Mouse (Mus musculus) midbrain, embryonic 10.5 days (tissue): Measurements from ENCODE around the gene Hnf1b. TPM values are rescaled to one million over a fixed set of nuclear protein-coding genes. Genes with fewer than 3 reads are reported as not detected.

Experiments used
- DNase-seq: peaks from one replicate; pipeline ENCODE4 v3.0.0-alpha.2; 2017; ENCODE audit warnings: low spot score
- H3K27ac ChIP-seq: fragments of 300-500 bp; sonication (generic); replicated peaks from 2 replicates; pipeline ENCODE4 v1.5.1; 2016; ENCODE audit warnings: mild to moderate bottlenecking
- H3K27me3 ChIP-seq: fragments of 300-500 bp; sonication (generic); 2 replicates; pipeline ENCODE4 v1.6.1; 2016; ENCODE audit warnings: low read depth, mild to moderate bottlenecking; ENCODE audit not compliant: poor library complexity, severe bottlenecking
- H3K36me3 ChIP-seq: fragments of 300-500 bp; sonication (generic); 2 replicates; pipeline ENCODE4 v1.6.1; 2016; ENCODE audit warnings: mild to moderate bottlenecking, moderate library complexity
- H3K4me1 ChIP-seq: fragments of 300-500 bp; sonication (generic); 2 replicates; pipeline ENCODE4 v1.6.1; 2016
- H3K4me3 ChIP-seq: fragments of 300-500 bp; sonication (generic); 2 replicates; pipeline ENCODE4 v1.5.1; 2016; ENCODE audit warnings: mild to moderate bottlenecking, moderate library complexity
- H3K9me3 ChIP-seq: fragments of 300-500 bp; sonication (generic); replicated peaks from 2 replicates; pipeline ENCODE4 v1.6.1; 2016; ENCODE audit warnings: mild to moderate bottlenecking
- WGBS: fragments of 180-500 bp; shearing (Covaris S2); methylation state at CpG from one replicate; pipeline ENCODE4 v1.1.7; 2016; 5-methylcytosine and 5-hydroxymethylcytosine counted together
- polyA plus RNA-seq: library from polyadenylated mRNA; unstranded; fragments of >200 nt; fragmentation: Nextera tagmentation; extraction: Ambion mirVana; gene quantifications from 2 replicates; pipeline ENCODE4 v1.2.1, GENCODE M21; 2016

Gene Hnf1b
- polyA plus RNA-seq, 1 experiment from 2014 or later = not detected

DNA sequence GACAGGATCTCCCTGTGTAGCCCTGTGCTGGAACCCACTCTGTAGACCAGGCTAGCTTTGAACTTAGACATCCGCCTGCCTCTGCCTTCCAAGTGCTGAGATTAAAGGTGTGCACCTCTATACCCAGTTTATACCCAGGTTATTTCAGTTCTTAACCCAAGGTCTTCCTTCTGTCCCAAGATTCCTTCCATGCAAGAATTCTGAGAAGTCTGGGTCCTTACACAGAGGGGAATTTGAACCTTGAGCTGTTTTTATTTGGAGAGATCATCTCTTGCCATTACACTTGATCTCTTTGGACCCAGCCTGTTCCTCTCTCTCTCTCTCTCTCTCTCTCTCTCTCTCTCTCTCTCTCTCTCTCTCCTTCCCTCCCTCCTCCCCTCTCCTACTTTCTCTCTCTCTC, 7.4 kb downstream of the Hnf1b start:
- peaks cover 12% of the 10 kb centered on the region for H3K4me1 ChIP-seq
- 57% methylated on average over 1 of the region's 1 CpGs for WGBS
- no peak overlapping the region for H3K4me3 ChIP-seq
- peaks cover 100% of the 10 kb centered on the region for H3K27me3 ChIP-seq
- no peaks in the 10 kb centered on the region for H3K9me3 ChIP-seq
- H3K27ac ChIP-seq = no peak overlapping the region
- no peak for DNase-seq
- no peaks in the 10 kb centered on the region for H3K36me3 ChIP-seq

DNA sequence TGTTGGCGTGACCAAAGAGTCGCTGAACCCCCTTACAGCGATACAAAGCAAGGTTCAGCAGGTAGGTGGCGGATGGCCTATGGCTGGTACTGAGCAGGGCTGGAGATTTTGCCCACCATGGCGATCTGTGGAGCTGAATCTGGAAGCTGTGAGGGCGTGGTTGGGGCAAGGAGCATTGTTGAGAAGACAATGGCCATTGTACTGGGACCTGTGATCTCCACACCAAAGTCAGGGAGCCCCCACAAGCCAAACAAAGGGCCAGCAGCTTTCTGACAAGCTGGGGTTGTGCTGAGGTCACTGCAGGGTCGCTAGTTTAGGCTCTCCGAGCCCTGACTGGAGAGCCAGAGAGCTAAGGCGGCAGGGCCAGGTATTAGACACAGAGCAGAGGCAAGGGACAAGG, 15.4 kb downstream of the Hnf1b start:
- Histone ChIP-seq H3K36me3 (no peaks in the 10 kb centered on the region), H3K27me3 (peaks cover 93% of the 10 kb centered on the region), H3K27ac (no peak overlapping the region), H3K9me3 (no peaks in the 10 kb centered on the region), H3K4me1 (peaks cover 43% of the 10 kb centered on the region), H3K4me3 (no peak overlapping the region)
- WGBS = 10% methylated on average over 9 of the region's 9 CpGs
- DNase-seq = peak; percentile 59

DNA sequence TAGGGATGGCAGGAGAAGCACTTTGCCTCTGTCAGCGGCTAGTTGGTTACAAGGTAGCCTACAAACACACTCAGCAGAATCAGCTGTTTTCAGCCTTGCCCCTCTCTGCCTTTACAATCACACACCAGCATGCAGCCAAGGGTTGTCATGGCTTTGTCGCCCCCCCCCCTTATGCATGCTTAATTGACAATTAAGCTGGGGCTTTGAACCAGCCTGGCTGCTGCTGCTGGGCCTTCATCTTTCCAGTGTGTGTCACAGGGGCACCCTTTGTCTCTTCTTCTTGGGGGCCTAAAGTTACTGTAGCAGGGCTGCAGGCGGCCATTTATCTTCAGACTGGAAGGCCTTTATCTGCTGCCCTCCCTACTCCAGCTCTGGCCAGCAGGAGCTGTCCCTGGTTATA, 17.7 kb downstream of the Hnf1b start:
- H3K36me3 ChIP-seq = no peaks in the 10 kb centered on the region
- peaks cover 43% of the 10 kb centered on the region for H3K4me1 ChIP-seq
- DNase-seq = no peak
- H3K27ac ChIP-seq = 0 out of 2 replicates have a peak overlapping the region, but pooled peaks have one; percentile 6
- 37% methylated on average over 3 of the region's 3 CpGs for WGBS
- peaks cover 77% of the 10 kb centered on the region for H3K27me3 ChIP-seq
- no peaks in the 10 kb centered on the region for H3K9me3 ChIP-seq
- H3K4me3 ChIP-seq = no peak overlapping the region

DNA sequence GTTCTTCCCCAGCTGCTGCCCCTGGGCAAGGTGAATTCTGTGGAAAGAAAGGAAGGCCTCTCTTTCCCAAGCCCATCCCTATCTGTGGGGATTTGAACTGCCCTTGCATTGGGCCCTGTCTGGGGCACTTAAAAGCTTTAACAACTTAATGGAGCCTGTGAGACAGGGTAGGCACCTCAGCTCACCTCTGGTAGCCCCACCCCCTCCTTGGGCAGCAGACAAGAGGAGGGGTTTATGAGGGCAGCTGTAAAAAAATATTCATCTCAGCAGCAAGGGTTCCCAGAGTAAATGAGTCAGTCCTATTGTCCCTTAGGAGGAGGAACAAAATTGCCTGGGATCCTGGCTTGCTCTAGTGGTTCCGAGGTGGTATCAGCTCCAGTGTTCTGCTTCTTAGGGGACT, 19.3 kb downstream of the Hnf1b start:
- H3K27me3 ChIP-seq = peaks cover 63% of the 10 kb centered on the region
- 13% methylated on average over 1 of the region's 1 CpGs for WGBS
- no peak overlapping the region for H3K4me3 ChIP-seq
- no peak overlapping the region for H3K27ac ChIP-seq
- peaks cover 40% of the 10 kb centered on the region for H3K4me1 ChIP-seq
- no peaks in the 10 kb centered on the region for H3K36me3 ChIP-seq
- no peaks in the 10 kb centered on the region for H3K9me3 ChIP-seq
- DNase-seq = no peak

DNA sequence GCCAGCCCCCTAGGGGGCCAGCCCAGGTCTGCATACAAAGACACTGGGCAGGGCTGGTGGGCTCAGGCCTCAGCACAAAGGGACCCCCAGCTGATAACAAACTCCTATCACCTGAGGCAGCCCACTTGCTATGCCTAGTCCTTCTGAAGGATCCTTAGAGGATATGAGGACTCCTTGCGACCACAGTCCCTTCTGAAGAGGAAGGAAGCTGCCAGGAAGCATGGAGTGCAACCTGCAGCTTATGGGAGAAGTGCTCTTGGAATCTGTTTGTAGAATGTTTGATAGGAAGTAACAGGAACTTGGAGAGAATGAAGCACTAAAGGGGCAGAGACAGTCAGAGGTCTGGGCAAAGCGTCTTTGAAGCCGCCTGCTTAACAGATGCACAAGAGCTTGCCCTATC, 19.8 kb downstream of the Hnf1b start:
- DNase-seq = no peak
- Histone ChIP-seq H3K4me3 (no peak overlapping the region), H3K27ac (no peak overlapping the region), H3K4me1 (peaks cover 36% of the 10 kb centered on the region), H3K27me3 (peaks cover 58% of the 10 kb centered on the region), H3K36me3 (no peaks in the 10 kb centered on the region), H3K9me3 (no peaks in the 10 kb centered on the region)
- 45% methylated on average over 3 of the region's 3 CpGs for WGBS

DNA sequence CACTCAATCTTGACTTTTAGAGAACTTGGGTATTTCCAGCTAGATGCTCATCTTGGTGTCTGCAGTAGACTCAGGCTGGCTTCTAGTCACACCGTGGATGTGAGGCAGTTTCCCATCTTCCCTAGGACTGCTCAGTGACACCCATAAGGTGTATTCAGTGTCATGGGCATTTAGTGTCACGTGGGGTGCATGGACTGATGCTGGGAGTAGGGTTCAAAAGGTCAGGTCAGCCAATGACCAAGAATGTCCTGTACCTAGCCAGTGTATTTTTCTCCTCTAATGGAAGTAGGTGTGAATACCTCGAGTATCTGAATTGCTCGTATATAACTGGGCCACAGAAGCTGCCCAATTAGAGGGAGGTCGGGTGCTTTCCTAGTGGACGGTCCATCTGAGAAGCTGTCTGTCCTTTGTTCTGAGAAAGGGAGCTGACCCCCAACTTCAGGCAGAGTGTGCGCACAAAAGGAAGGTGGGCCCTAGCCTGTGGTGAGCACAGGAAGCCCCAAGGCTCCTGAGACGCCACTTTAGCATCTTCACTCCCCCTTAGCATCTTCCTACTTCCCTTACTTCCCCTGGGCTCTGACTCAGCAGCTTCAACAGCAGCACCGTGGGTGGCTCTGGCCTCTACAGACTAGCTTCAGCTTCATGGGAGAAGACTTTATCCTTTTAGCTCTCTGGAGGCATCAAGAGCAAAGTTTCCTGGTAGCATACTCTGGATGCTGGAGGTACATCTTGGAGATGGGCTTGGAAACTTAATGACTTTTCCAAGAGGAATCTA, 22.1 kb downstream of the Hnf1b start:
- no peak overlapping the region for H3K27ac ChIP-seq
- WGBS = 85% methylated on average over 9 of the region's 9 CpGs

DNA sequence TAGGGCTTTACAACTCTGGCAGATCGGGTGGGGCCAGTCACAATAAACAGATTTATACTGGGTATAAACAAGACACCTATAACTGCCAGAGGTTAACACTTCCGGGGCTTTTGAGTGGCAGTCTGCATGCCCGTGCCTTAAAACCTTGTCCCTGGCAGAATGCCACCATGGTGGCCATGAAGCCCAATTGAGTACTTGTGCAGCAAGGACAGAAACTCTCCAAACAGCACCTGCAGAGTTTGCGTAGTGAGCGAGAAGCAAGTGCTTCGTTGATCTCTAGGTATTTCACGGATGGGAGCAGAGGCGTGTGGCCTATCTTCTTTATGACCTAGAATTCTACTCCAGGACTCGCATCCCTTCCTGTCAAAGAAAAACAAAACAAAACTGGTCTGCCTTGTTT, 23.6 kb downstream of the Hnf1b start:
- Histone ChIP-seq H3K9me3 (no peaks in the 10 kb centered on the region), H3K4me3 (no peak overlapping the region), H3K4me1 (peaks cover 9% of the 10 kb centered on the region), H3K27me3 (peaks cover 20% of the 10 kb centered on the region), H3K36me3 (no peaks in the 10 kb centered on the region), H3K27ac (no peak overlapping the region)
- WGBS = 91% methylated on average over 9 of the region's 9 CpGs
- DNase-seq = no peak

More for the DNA sequence above, 22.1 kb downstream of the Hnf1b start:
- no peaks in the 10 kb centered on the region for H3K36me3 ChIP-seq
- H3K9me3 ChIP-seq = no peaks in the 10 kb centered on the region
- no peak overlapping the region for H3K4me3 ChIP-seq
- no peak for DNase-seq
- H3K4me1 ChIP-seq = peaks cover 19% of the 10 kb centered on the region
- H3K27me3 ChIP-seq = peaks cover 35% of the 10 kb centered on the region

DNA sequence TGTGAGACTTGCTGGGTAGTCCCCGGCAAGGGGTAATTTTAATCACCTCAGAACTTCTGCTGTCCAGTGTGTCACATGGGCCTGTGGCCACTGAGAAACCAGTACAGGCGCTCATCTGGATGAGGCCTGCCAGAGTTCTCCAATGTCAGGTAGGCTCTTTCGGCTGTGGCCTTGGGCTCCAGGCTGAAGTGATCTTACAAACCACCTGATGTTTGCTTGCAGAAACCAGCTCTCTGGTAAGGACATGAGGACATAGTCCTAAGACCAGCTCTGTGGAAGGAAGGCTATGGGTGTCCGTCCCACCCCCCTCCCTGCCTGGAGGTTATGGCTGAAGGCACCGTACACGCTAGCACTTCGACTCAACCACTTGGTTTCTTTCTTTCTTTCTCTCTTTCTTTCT, 26.8 kb downstream of the Hnf1b start:
- Histone ChIP-seq H3K36me3 (no peaks in the 10 kb centered on the region), H3K4me1 (no peaks in the 10 kb centered on the region), H3K27me3 (peaks cover 7% of the 10 kb centered on the region; the same call in 1 of the 2 replicates), H3K4me3 (no peak overlapping the region), H3K27ac (no peak overlapping the region), H3K9me3 (no peaks in the 10 kb centered on the region)
- 93% methylated on average over 7 of the region's 7 CpGs for WGBS
- no peak for DNase-seq

DNA sequence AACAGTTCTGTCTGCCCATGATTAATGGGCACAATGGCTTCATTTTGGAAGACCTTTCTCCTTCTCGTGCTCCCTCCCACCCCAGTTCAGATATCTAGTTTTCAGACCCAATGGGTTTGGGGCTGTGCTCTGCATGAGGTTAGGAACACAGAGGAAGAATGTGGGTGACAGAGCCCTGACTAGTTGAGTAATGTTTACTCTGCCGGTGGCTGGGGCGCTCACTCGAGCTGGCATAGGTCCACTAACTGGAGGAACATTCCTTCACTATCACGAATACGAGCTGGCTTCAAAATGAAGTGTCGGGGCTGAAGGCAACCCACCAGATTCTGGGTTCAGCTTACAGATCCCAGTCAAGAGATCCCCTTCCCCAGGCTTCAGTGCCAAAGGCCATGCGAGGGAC, 27.9 kb downstream of the Hnf1b start:
- Histone ChIP-seq H3K27me3 (no peaks in the 10 kb centered on the region), H3K36me3 (no peaks in the 10 kb centered on the region), H3K4me1 (0 out of 2 replicates have a peak, but pooled peaks cover 3% of the 10 kb centered on the region), H3K9me3 (no peaks in the 10 kb centered on the region), H3K27ac (no peak overlapping the region), H3K4me3 (no peak overlapping the region)
- no peak for DNase-seq
- 87% methylated on average over 8 of the region's 8 CpGs for WGBS

DNA sequence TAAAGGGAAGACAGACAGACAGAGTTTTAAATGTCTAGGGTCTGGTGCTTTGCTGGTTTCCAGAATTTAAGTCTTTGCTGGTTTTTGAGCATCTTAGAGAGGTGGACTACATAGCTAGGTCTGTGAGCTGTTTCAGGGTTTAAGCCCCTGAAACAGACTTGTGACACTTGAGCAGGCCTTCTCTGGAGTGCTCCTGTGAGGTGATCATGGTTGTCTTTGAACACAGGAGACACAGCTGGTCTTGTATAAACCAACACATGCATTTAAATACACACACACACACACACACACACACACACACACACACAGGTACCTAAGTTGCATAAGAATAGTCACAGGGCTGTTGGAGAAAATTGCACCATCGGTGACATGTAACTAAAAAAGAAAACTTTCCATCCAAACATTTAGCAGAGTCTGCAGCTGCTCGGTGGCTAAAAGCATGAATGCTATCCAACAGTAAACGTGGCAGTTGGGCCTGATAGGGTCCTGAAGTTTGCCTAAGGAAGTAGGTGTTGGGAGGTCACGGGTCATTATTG, 28.6 kb downstream of the Hnf1b start:
- H3K27ac ChIP-seq = no peak overlapping the region
- WGBS = 77% methylated on average over 4 of the region's 4 CpGs
- H3K27me3 ChIP-seq = no peaks in the 10 kb centered on the region
- H3K36me3 ChIP-seq = no peaks in the 10 kb centered on the region
- no peaks in the 10 kb centered on the region for H3K9me3 ChIP-seq
- DNase-seq = no peak
- H3K4me3 ChIP-seq = no peak overlapping the region
- 0 out of 2 replicates have a peak, but pooled peaks cover 4% of the 10 kb centered on the region for H3K4me1 ChIP-seq

DNA sequence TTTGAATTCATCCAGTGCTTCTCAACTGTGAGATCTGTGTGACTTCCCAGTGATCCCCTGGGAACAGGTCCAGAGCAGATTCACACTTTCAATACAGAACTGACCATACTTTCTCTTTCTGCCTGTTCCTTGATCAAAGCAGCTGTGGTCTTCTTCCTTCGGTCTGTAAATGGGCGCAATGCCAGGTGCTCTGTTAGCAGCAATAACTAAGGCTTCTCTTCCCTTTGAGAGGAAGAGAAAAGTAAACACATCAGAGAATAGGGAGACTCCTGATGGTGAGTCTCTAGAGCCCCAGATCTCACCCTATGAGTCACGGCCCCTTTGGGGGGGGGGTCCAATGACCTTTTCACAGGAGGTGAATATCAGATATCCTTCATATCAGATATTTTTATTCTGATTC, 29.3 kb downstream of the Hnf1b start:
- no peak overlapping the region for H3K27ac ChIP-seq
- H3K4me1 ChIP-seq = 0 out of 2 replicates have a peak, but pooled peaks cover 4% of the 10 kb centered on the region
- DNase-seq = no peak
- no peaks in the 10 kb centered on the region for H3K9me3 ChIP-seq
- H3K4me3 ChIP-seq = no peak overlapping the region
- H3K36me3 ChIP-seq = no peaks in the 10 kb centered on the region
- WGBS = 90% methylated on average over 3 of the region's 3 CpGs
- H3K27me3 ChIP-seq = no peaks in the 10 kb centered on the region

DNA sequence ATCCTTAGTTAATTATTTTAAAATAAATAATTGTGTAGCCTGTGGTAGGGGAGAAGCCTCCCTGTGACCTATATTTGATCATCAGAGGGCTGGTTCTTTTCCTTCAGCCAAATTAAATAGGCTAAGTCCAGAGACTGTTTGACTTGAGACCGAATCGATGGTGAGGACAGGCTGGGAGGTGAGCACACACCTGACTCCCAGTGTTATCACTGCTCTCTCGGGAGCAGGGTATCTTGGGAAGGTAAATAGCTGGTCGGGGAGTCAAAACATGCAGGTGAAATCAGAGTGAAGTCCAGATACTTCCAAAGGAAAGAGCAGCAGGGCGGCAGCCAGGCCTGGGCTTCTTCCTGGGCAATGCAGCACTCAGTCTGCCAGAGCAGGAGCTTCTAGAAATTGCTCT, 31.6 kb downstream of the Hnf1b start:
- H3K4me3 ChIP-seq = no peak overlapping the region
- no peaks in the 10 kb centered on the region for H3K27me3 ChIP-seq
- WGBS = 82% methylated on average over 5 of the region's 5 CpGs
- 0 out of 2 replicates have a peak, but pooled peaks cover 4% of the 10 kb centered on the region for H3K4me1 ChIP-seq
- no peaks in the 10 kb centered on the region for H3K9me3 ChIP-seq
- DNase-seq = no peak
- no peaks in the 10 kb centered on the region for H3K36me3 ChIP-seq
- H3K27ac ChIP-seq = no peak overlapping the region

DNA sequence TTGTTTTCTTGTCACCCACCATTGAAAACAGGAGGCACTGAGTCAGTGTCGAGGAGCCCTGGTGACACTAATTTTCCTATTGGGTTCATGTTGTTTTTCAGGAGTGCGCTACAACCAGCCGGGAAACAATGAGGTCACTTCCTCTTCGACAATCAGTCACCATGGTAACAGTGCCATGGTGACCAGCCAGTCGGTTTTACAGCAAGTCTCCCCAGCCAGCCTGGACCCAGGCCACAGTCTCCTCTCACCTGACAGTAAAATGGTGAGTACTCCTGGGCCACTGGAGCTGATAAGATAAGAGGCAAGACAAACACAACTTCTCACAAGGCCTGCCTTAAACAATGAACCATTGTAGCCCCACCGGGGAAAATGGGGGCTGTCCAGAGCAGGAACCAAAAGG, 32.7 kb downstream of the Hnf1b start:
- no peak for DNase-seq
- H3K27me3 ChIP-seq = no peaks in the 10 kb centered on the region
- H3K27ac ChIP-seq = no peak overlapping the region
- H3K9me3 ChIP-seq = no peaks in the 10 kb centered on the region
- H3K36me3 ChIP-seq = no peaks in the 10 kb centered on the region
- WGBS = 72% methylated on average over 6 of the region's 6 CpGs
- no peak overlapping the region for H3K4me3 ChIP-seq
- 0 out of 2 replicates have a peak, but pooled peaks cover 4% of the 10 kb centered on the region for H3K4me1 ChIP-seq
